19 mouse cellular contexts compared by ENCODE assay signal in the genomic region with DNA sequence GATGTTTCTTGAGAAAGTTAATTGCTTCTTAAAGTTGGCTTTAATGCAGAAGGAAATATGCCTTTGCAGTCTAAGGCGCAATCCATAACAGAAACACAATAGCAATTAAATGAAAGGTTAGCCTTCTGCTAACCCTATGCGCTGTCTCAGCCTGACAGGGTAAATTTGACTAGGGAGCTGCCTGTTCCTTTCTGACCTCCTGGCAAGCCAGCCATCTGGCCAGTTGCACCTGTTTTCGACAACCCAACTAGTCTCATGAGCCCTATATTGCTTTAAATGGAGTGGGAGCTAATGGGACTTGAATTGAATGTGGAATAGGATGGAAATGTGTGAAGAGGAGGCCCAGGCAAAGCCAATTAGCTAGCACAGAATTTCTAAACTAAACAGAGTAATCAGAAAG.
A peak's percentile ranks its signal among the peaks of the same experiment; 100 is the strongest.
DNase-seq lines count a peak whose midpoint lies in the region; ATAC-seq and TF ChIP-seq lines count a peak whose summit lies in the region.
"Had no signal": no experiment of that assay in that cellular context is flagged by ENCODE, and none has a peak within 500 bp of the region (broad histone marks: within the 10 kb centered on the region; RNA-seq: fewer than 3 reads in every experiment).

No protein-coding gene starts in this region.

- 72% methylated on average over 3 of the region's 3 CpGs for WGBS in kidney, adult 2 months

- peak; percentile 99 for ATAC-seq in cerebellum, adult (ENCODE audit: insufficient number of reproducible peaks, low FRiP score, low TSS enrichment)
- ATAC-seq: CD4-positive, CD25-positive, alpha-beta regulatory T cell, adult 4 months; intestine, embryonic 15.5 days had no signal

- no peak overlapping the region for H3K27ac ChIP-seq in kidney, adult 2 months (ENCODE audit: insufficient read depth, low read depth, low read length)
- H3K27ac ChIP-seq: embryonic facial prominence, embryonic 13.5 days; heart, embryonic 10.5 days; intestine, embryonic 15.5 days had no signal

- H3K4me1 ChIP-seq in kidney, adult 2 months (ENCODE audit: control insufficient read depth, insufficient read depth, low read length), result no peaks in the 10 kb centered on the region
- H3K4me1 ChIP-seq: intestine, embryonic 15.5 days had no signal

- intact Hi-C loops in left cerebral cortex, postnatal 4 days (cut with DNase I), result no loop called here
- intact Hi-C loops in left cerebral cortex, postnatal 10 days (cut with DNase I), result no loop called here

- peak; percentile 19 for DNase-seq in left cerebral cortex, postnatal 4 days
- no peak for DNase-seq in left cerebral cortex, adult 18-20 months (ENCODE audit: low spot score in 2 of 2)
- peak; percentile 69 to 85 for DNase-seq in cerebellum, adult 18-20 months
- peak; percentile 33 for DNase-seq in embryo, embryonic 10.5 days (ENCODE audit: low spot score)
- DNase-seq in kidney, adult 2 months, result no peak
- DNase-seq in left cerebral cortex, adult 8-10 months (ENCODE audit: low spot score in 2 of 2), result no peak
- DNase-seq in left cerebral cortex, postnatal 10 days (ENCODE audit: extremely low spot score in 1 of 2, low spot score in 2 of 2), result no peak
- DNase-seq: adrenal gland, postnatal 14 days; gastrocnemius, postnatal 14 days; heart, postnatal 14 days; kidney, postnatal 10 days; lung, adult 2 months; lung, postnatal 4 days; thymus, postnatal 14 days had no signal

- TF ChIP-seq POLR2A in kidney, adult 2 months (IDR thresholded peaks at IDR 0.05; ENCODE audit: low read depth, low read length), result no peak

- H3K36me3 ChIP-seq in kidney, adult 2 months (ENCODE audit: control insufficient read depth, insufficient read depth, low read length), result no peaks in the 10 kb centered on the region
- H3K36me3 ChIP-seq: embryonic facial prominence, embryonic 13.5 days; heart, embryonic 10.5 days; intestine, embryonic 15.5 days had no signal

- no peaks in the 10 kb centered on the region for H3K27me3 ChIP-seq in kidney, adult 2 months (replicated peaks; ENCODE audit: control insufficient read depth, insufficient read depth, low read length)
- H3K27me3 ChIP-seq: embryonic facial prominence, embryonic 13.5 days; intestine, embryonic 15.5 days had no signal

- H3K4me3 ChIP-seq in kidney, adult 2 months (ENCODE audit: insufficient read depth, low read depth, low read length), result no peak overlapping the region
- H3K4me3 ChIP-seq: embryonic facial prominence, embryonic 13.5 days; heart, embryonic 10.5 days; intestine, embryonic 15.5 days had no signal

- no peak for TF ChIP-seq CTCF in kidney, adult 2 months (conservative IDR thresholded peaks at IDR 0.05; ENCODE audit: insufficient read depth, insufficient read length, low read depth, low read length)

Comparison
In these comparisons a context has a peak if more than half of its experiments do, and no peak if none do; other contexts are left out.
1. DNase-seq: peak in left cerebral cortex, postnatal 4 days (single experiment), cerebellum, adult 18-20 months (2 of 2) and embryo, embryonic 10.5 days (single experiment); none in left cerebral cortex, adult 18-20 months (0 of 2), kidney, adult 2 months (single experiment), left cerebral cortex, adult 8-10 months (0 of 2) and left cerebral cortex, postnatal 10 days (0 of 2).